Comparison of ENCODE assay signal across 8 mouse cellular contexts in the genomic region with DNA sequence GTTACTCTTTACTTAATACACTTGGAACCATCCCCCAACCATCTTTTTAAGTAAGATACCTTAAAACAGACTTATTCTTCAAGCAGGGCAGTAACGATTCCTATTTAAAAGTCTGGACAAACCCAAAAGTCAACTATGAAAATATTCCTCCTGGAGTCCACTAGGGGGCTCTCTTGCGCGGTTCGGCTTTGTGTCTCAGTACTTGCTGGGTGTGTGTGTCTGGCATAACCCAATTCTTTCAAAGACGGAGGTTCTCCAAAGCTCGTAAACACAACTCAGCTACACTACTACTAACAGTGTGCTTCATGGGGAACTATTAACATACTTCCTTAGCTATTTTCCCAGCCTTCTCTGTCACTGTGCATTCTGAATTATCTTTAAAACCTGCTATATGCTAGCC.
DNase-seq lines count a peak whose midpoint lies in the region; TF ChIP-seq lines count a peak whose summit lies in the region.
"Had no signal": no experiment of that assay in that cellular context is flagged by ENCODE, and none has a peak within 500 bp of the region (broad histone marks: within the 10 kb centered on the region; RNA-seq: fewer than 3 reads in every experiment).

No protein-coding gene starts in this region.

- in situ Hi-C loops in CH12.LX (cut with MboI; ENCODE audit: low pct_ligation_motif_present, low pct_unique_long_range_greater_than_20kb, low sequenced_read_pairs) = no loop called here

- no peak overlapping the region for H3K27ac ChIP-seq in CH12.LX (ENCODE audit: insufficient read depth, low read depth)
- H3K27ac ChIP-seq: hindbrain, embryonic 15.5 days had no signal

- H3K4me3 ChIP-seq in CH12.LX (replicated peaks in 1 of 3; ENCODE audit: low read depth in 2 of 3, low read length in 2 of 3, poor library complexity in 1 of 3) = peak overlapping the region in 2 of 3 experiments; percentile 41 to 43
- no peak overlapping the region for H3K4me3 ChIP-seq in lung, adult 2 months (replicated peaks; ENCODE audit: extremely low read depth, low read depth, low read length)
- H3K4me3 ChIP-seq: hindbrain, embryonic 15.5 days had no signal

- no peak overlapping the region for H3K4me2 ChIP-seq in CH12.LX (ENCODE audit: insufficient read depth, low read depth, poor library complexity, severe bottlenecking)
- H3K4me2 ChIP-seq: hindbrain, embryonic 15.5 days had no signal

- intact Hi-C loops in gastrocnemius, postnatal 14 days (cut with DNase I; ENCODE audit: low total_unique reads) = no loop called here

- no peak for TF ChIP-seq POLR2A in CH12.LX (IDR thresholded peaks at IDR 0.05; ENCODE audit: low read depth, low read length)
- no peak for TF ChIP-seq POLR2A in lung, adult 2 months (IDR thresholded peaks at IDR 0.05; ENCODE audit: borderline replicate concordance, extremely low read depth, low read depth, low read length)

- no peaks in the 10 kb centered on the region for H3K79me2 ChIP-seq in CH12.LX (replicated peaks; ENCODE audit: control insufficient read depth, extremely low read depth, insufficient read depth, poor library complexity, severe bottlenecking)

- H3K9me3 ChIP-seq in CH12.LX (replicated peaks; ENCODE audit: low read length) = no peaks in the 10 kb centered on the region
- H3K9me3 ChIP-seq: hindbrain, embryonic 15.5 days had no signal

- no peak for TF ChIP-seq EP300 in CH12.LX (IDR thresholded peaks at IDR 0.05; ENCODE audit: low read length)

- no peak overlapping the region for H3K9ac ChIP-seq in CH12.LX (ENCODE audit: insufficient read depth, low read depth)
- H3K9ac ChIP-seq: hindbrain, embryonic 15.5 days had no signal

- peak; percentile 77 for TF ChIP-seq RAD21 in CH12.LX (IDR thresholded peaks at IDR 0.05; ENCODE audit: low read depth, low read length)

- TF ChIP-seq CTCF in CH12.LX (conservative IDR thresholded peaks at IDR 0.05 in 1 of 2, IDR thresholded peaks at IDR 0.05 in 1 of 2; ENCODE audit: low read depth in 2 of 2, low read length in 2 of 2) = peak; percentile 66 to 83
- TF ChIP-seq CTCF in lung, adult 2 months (IDR thresholded peaks at IDR 0.05; ENCODE audit: insufficient read depth, low read length) = peak; percentile 64

- H3K36me3 ChIP-seq in CH12.LX (replicated peaks in 1 of 2; ENCODE audit: control insufficient read depth in 1 of 2, insufficient read depth in 1 of 2, low read length in 1 of 2) = peaks cover 0 to 66% of the 10 kb centered on the region in 2 experiments
- H3K36me3 ChIP-seq: hindbrain, embryonic 15.5 days had no signal

- peaks cover 5 to 27% of the 10 kb centered on the region in 2 experiments for H3K4me1 ChIP-seq in CH12.LX (ENCODE audit: control insufficient read depth in 1 of 2, insufficient read depth in 2 of 2)
- H3K4me1 ChIP-seq in lung, adult 2 months (ENCODE audit: control insufficient read depth, insufficient read depth, low read length) = no peaks in the 10 kb centered on the region
- H3K4me1 ChIP-seq: hindbrain, embryonic 15.5 days had no signal

- peak; percentile 82 for DNase-seq in CH12.LX (ENCODE audit: extremely low read depth)
- peak; percentile 70 for DNase-seq in R1 (ENCODE audit: low read depth, low spot score)
- DNase-seq in cerebellum, postnatal 14 days = peak; percentile 79
- peak; percentile 42 for DNase-seq in gastrocnemius, postnatal 14 days
- DNase-seq in kidney, postnatal 10 days = peak; percentile 78
- DNase-seq in lung, adult 2 months = peak; percentile 43
- peak; percentile 50 for DNase-seq in right cerebral cortex, postnatal 14 days

- H3K27me3 ChIP-seq in CH12.LX (replicated peaks) = no peaks in the 10 kb centered on the region
- H3K27me3 ChIP-seq: hindbrain, embryonic 15.5 days had no signal

- whole genome bisulfite sequencing in lung, adult 2 months = 14% methylated on average over 6 of the region's 6 CpGs

- dilution Hi-C loops in CH12.LX (cut with MboI; ENCODE audit: extremely low pct_ligation_motif_present, extremely low pct_unique_long_range_greater_than_20kb, low sequenced_read_pairs) = no loop called here

TF ChIP-seq in CH12.LX, 34 proteins besides CTCF, POLR2A, EP300 and RAD21:
- TF ChIP-seq SMC3 (IDR thresholded peaks at IDR 0.05; ENCODE audit: low read depth, low read length) (peak; percentile 64), MEF2A (IDR thresholded peaks at IDR 0.05; ENCODE audit: borderline replicate concordance, low read depth, low read length) (no peak), MAZ (IDR thresholded peaks at IDR 0.05; ENCODE audit: low read depth, low read length) (no peak), CHD1 (IDR thresholded peaks at IDR 0.05; ENCODE audit: low read depth, low read length) (no peak)
